Mouse (Mus musculus): Measurements from ENCODE around the gene Tstd1.

DNA sequence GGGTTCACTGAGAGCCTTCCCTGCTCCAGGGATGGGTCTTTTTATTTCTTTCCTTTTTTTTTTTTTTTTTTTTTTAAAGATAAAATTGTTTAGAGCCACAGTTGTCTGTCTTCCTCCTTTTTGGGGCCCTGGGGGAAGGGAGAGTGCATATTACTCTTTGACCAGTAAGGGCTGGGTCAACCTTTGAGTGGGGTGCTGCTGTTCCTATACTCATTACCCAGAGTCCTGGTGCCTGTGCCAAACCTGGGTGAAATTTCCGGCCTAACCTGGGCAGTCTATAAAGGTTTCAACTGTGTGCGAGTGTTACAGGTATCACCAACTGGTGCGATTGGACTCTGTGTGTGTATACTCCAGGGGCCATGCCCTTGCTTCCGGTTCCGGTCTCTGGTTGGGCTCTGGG, at the start of gene Tstd1:
- TF ChIP-seq CTCF (conservative IDR thresholded peaks at IDR 0.05; ENCODE audit: insufficient read depth, insufficient read length, low read depth, low read length) (no peak), POLR2A (IDR thresholded peaks at IDR 0.05; ENCODE audit: low read depth, low read length) (no peak)

Data from kidney, adult 2 months (tissue).